Mouse (Mus musculus) embryo, embryonic 9.5 days (tissue): ENCODE results near the gene Ogn.

Source experiments
- DNase-seq: peaks from one replicate; pipeline ENCODE4 v3.0.0-alpha.2; 2017; ENCODE audit errors: extremely low spot score

Gene Ogn

DNA sequence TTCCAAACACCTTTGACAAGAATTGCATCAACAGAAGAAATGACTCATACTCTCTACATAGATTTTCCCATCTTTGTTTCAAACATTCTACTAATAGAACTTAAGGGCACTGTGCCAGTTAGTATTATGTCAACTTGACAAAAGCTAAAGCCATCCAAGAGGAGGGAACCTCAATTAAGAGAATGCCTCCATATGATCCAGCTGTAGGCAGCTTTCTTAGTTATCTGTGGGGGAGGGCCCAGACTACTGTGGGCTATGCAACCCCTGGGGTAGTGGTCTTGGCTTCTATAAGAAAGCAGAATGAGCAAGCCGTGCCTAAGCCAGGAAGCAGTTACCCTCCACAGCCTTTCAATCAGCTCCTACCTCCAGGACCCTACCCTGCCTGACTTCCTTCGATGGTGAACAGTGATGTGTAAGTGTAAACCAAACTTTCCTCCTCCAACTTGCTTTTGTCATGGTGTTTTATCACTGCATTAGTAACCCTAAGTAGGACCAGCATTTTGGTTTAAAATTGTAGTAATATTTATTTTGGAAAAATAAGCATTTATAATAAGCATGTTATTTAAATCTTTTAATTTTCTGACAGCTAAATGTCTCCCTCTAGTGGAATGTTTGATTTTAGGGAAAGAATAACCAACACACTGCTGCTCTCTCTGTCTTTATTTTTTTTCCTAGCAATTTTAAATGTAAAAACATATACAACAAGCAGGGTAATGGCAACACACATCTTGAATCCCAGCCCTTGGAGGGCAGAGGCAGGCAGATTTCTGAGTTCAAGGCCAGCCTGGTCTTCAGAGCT is 37.1 kb downstream of the Ogn start:
- DNase-seq: no peak

DNA sequence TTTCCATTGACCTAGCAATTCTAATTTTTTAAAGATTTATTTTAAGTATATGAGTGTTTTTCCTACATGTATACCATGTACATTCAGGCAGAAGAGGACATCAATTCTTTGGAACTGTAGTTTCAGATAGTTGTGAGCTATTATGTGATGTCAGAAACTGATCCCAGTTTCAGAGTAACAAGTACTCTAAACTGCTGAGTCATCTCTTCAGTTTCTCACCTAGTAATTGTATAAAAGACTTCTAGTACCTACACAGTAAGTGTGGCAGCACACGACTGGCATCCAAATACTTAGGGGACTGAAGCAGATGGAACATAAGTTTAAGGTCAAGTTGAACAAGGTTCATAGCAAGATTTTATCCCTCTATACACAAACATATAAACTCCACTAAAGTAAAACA is 38.2 kb downstream of the Ogn start:
- DNase-seq: no peak

DNA sequence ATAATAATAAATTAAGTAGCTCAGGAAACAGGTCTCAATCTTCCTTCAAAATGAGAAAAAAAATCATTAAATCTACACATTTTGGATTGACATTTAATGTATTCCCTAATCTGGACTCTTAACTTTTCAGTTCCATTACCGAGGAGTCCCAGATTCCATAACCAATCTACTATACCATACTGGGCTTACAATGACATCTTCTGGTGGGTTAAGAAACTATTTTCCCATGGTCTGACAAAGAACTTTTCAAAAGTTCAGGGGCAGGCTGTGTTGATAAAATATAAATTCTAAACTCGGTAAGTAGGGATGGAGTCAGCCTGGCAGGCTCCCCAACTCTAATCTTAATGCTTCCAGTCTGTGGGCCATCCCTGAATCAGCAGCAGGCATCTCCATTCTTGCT is 43.3 kb downstream of the Ogn start:
- no peak for DNase-seq

DNA sequence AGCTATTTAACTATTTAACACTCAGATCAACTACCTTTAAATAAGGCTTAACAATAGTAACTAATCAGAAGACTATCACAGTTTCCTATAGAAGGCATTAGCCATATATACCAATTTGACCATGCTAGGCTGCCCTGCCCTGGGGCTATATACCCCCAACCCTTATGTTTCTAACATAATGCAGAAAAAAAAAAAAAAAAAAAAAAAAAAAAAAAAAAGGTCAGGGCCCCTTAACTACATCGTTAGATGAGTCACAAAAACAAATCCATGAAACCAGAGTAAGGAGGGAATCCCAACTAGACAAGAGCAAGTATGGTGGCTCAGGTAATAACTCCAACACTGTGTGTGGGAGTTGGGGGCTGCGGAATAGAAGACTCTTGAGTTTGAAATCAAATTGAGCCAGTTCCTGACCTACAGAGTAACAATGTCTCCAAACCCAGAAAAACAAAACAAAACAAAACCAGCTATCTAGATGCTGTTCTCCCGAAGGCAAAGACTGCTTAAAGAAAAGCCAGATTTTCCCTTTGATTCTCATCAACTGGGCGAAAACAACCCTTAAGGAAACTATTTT is 44.0 kb downstream of the Ogn start:
- no peak for DNase-seq

DNA sequence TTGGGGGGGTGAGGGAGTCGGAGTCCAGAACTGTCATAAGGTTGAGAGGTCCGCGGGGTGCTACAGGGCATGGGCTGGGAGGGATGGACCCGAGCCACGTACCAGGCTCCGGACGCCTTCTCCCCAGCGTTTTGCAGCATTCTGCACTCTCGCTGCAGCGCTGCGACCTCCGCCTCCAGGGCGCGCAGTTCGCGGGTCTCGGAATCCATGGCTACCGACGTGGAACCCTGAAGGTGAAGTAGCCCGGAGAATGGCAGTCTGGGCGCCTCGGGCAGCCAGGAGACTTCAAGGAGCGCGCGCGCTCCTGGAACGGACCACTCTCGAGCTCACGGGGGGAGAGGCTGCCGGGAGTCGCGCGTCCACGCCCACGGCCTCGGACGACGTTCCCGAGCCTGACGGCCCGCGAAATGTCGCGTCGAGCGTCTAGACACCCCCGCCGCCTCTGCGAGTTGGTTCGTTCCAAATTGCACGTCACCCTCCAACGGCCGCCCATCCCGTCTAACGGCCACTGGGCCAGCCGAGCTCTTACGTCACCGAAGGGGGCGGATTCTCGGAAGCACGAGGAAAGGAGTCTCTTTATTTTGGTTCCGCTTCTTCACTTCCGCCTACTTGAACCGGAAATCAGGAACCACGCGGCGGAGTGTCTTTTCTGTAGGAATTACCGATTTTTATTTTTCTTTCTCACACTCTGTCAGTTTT is 44.8 kb downstream of the Ogn start, which contains the start of the genes Cenpp and Nol8:
TSS of gene Cenpp (minus strand) at position 305 of the 699 bp plus-strand sequence.
TSS of gene Nol8 (plus strand) at position 598 of the 699 bp plus-strand sequence.
- DNase-seq: peak; percentile 99

DNA sequence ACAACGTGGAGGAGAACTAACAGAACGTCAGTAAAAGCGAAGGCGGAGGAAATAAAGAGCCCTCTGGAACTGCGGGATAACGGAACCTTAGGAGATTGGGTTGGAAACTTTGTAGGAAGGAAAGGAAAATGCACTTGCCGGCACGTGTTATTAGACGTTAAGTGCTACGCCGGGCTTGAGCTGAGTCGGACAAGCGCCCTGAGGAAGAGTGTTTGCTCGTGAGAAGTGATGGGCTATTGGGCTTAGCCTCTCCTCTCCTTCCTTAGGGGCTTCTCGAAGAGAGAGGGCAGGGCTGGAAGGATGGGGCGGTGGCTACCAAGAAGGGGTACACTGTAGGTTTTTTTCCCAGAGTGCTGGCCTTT is 45.3 kb downstream of the Ogn start:
- DNase-seq: no peak
